Mouse (Mus musculus): Measurements from ENCODE around the gene Crx.

Crx gene

DNA sequence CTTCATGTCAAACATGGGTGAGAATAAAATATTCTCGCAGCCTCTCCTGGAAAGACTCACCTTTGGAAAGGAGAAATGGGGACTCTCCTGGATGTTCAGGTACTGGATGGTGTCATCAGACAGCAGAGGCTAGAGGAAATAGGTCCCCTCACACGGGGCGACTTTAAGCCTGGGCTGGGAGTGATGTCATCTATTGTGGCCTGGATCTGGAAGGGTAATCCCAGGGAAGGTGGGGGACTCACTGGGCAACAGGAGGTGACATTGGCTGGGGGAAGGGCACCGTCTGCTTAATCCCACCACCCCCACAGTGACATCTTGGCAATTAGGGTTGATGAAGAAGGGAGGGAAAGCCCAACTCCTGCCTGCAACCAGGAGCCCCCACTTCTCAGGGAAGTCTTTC lies at the start of gene Crx:
TSS of gene Crx (minus strand) at position 213 of the 400 bp plus-strand sequence.
- 34% methylated on average over 4 of the region's 4 CpGs for WGBS

DNA sequence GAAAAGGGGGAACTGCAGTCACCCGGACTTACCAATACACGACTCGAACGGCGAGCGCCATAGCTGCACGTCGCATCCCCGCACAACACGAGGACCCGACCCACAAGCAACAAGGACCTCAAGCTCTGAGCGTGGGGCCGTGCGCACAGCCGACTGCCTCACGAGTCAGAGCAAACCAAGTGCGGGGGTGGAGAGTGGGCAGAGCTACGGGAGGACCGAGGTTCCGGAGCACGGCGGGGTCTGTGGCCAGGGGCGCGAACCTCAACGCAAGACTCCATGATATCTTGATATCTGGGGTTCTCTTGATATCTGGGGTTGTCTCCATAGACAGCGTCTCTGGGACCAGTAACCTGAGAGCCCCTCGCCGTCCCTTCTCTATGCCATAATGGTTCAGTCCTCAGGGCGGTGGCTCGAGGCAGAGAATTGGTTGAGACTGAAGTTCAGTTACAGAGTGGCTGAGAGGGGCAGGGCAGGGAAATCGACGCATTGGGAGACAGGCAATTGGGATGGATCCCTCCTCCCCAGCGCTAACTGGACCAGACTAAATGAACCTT lies 42.5 kb upstream of the Crx start, which contains the start of gene Selenow:
TSS of gene Selenow (minus strand) at position 183 of the 554 bp plus-strand sequence.
- WGBS = under 1% methylated on average over 33 of the region's 33 CpGs

DNA sequence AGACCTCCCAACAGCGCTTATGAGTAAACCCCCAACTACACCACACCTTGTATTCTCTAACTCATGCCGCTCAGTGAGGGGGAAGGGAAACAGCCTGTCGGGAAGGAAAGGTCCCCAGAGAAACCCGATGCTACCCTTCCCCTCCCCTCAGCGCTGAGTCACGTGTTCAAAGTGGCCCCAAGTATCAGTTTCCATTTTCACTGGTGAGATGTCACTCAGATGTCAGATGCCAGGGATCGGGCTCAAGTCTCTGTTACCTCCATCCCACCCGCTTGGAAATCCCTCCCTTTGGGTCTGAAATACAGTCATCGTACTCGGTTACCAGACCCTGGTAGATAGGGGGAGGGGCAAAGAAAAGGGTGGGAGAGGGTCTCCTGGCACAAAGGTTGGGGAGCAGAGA lies 42.0 kb upstream of the Crx start:
- 1% methylated on average over 10 of the region's 10 CpGs for WGBS

DNA sequence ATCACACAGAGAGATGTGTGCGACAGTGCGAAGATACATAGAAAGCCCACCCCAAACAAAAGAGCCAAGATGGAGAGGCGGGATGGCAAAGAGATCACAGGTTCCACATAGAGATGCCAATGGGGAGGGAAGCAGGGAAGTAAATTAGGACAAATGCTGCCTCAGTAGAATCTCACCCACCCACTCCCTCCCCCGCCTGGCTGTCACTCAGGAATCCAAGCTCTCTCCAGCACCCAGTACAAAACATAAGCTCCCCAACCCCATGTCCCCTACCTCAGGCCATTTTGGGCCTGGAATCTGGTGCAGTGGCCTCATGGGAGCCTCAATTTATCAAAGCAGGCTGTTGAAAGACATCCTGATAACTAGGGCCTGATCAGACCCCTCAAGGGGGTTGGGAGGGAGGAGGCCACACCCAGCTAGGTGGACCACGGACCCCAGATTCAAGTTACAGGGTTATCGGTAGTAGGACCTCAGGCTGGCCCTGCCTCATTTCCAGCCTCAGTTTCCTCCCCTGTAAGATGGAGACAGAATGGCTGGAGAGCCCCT lies 41.0 kb upstream of the Crx start:
- WGBS = 56% methylated on average over 6 of the region's 6 CpGs

DNA sequence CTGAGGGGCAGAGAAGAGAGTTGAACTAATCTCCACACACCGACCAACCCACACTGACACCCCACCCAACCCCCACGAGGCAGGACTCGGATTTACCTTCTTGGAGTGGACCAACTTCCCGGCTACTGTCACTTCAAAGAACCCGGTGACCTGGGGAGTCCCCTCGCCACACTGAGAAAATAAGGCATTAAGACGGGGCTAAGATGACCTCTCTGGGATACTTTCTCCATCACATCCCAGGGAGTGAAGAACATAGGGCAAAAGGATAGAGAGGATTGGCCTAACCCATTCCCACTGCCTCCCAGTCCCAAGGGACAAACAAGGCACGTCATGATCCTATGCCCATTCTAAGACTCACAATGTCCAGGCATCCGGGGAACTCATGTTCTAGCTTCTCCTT lies 40.2 kb upstream of the Crx start:
- 76% methylated on average over 9 of the region's 9 CpGs for WGBS

DNA sequence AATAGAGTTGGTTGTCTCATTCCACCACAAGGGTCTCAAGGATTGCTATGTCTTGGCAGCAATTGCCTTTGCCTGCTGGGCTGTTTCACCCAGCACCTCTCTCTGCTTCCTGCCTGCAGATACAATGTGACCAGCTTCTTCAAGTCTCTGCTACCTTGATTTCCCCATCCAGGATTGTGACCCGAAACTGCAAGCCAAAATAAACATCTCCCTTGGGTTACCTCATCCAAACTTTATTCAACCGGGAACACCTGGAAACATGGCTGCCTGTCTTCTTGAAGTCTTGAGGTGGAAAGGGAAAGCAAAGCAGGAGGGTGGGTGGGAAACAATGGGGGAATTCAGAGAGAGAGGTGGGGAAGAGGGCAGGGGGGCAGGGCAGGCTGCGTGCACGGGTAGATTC lies 37.2 kb upstream of the Crx start:
- WGBS = 75% methylated on average over 4 of the region's 4 CpGs

- WGBS = 74% methylated on average over 3 of the region's 3 CpGs
Measured at GRCm38 (mm10) chr7:15916134-15916723, 36.5 kb upstream of the Crx start.

GRCm38 (mm10) chr7:15915695-15916094 lies 35.9 kb upstream of the Crx start:
- 69% methylated on average over 4 of the region's 4 CpGs for WGBS

DNA sequence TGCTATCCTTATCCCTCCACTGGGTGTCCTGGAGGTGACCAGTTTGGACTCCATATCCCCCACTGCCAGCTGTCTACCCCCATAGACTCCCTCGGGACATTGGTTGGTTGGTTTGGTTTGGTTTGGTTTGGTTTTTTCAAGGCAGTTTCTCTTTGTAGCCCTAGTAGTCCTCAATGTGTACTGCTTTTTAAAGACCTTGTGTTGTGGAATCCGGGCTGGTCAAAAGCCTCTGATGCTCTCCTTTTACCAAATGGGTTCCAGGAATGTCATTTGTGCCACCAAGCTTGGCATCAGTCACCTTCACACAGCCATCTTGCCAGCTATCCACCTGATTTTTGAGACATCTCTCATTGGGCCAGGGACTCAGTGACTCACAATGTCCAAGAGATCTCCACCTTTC lies 35.0 kb upstream of the Crx start:
- WGBS = 81% methylated on average over 2 of the region's 2 CpGs

- WGBS = 27% methylated on average over 2 of the region's 2 CpGs
Measured at GRCm38 (mm10) chr7:15914252-15914651, 34.5 kb upstream of the Crx start.

GRCm38 (mm10) chr7:15912183-15912582 lies 32.4 kb upstream of the Crx start:
- WGBS = 0% methylated on average over 4 of the region's 4 CpGs

DNA sequence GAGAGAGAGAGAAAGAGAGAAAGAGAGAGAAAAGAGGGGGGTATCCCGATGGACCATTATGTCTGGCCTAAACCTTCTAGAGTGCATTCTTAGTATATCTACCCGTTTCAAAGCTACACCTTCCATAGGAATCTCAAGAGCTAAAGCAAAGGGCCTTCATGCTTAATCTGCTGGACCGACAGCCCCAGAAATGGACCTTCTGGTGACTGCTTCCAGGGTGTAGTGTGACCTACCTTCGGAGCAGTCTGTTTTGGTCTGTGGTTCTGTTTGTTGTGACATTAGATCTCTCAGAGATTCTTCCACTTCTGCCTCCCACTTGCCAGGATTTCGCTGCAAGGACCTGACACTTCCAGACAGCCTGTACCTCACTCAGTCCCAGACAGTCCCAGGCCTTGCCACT lies 30.8 kb upstream of the Crx start:
- 89% methylated on average over 5 of the region's 5 CpGs for WGBS

- 85% methylated on average over 8 of the region's 8 CpGs for WGBS
Measured at GRCm38 (mm10) chr7:15907971-15908590, 28.3 kb upstream of the Crx start.

DNA sequence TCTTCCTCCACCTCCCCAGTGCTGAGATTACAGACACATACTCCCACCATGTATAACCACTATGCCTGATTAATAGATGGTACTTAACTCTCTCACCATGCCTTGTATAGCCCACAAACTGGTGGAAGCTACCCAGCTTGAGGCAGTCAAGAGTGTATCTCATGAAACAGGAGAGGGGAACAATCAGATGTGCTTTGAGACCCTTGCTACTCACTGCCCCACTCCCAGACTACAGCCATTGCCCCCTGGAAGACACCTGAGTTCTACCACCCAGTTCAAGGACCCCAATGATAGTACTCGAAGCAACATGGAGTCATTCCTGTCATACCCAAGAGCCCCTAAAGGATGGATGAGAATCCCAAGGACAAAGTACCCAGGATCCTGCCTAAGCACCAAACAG lies 26.8 kb upstream of the Crx start:
- WGBS = 72% methylated on average over 1 of the region's 1 CpGs

DNA sequence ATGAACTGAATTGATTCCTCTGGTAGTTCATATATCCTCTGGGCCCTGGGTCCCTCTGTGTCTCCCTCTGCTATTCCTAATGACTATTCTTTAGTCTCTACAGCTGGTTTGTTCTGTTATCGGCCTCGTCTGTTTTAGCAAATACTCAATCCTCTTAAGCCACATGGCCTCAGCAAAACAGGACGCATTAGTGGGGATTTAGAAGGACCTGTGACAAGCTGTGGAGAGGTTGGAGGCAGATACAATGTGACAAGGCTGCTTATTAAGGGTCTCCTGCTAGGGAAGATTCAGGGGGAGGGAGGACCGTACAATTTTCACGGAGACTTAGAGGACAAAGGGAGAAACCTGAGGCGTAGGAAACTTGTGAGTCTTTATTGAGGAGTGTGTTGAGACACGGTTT lies 26.1 kb upstream of the Crx start:
- 72% methylated on average over 7 of the region's 7 CpGs for WGBS

- WGBS = 82% methylated on average over 9 of the region's 9 CpGs
Measured at GRCm38 (mm10) chr7:15901366-15902048, 21.7 kb upstream of the Crx start.

DNA sequence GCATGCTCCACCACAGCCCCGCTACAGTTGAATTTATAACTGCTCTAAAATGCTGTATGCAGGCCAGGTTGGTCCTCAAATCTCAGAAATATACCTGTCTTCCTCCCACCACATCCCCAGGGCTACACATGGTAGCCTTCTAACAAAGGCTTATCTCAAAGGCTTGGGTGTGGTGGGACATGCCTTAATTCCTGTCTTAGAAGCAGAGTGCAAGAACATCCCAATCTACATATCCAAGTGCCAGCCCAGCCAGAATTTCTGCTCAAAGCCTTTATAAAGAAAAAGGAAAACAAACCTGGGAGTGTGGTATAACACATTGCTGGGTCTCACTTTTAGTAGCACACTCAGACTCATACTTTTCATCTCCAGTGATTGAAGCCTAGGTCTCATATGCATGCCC lies 14.5 kb upstream of the Crx start:
- WGBS = 73% methylated on average over 1 of the region's 1 CpGs

DNA sequence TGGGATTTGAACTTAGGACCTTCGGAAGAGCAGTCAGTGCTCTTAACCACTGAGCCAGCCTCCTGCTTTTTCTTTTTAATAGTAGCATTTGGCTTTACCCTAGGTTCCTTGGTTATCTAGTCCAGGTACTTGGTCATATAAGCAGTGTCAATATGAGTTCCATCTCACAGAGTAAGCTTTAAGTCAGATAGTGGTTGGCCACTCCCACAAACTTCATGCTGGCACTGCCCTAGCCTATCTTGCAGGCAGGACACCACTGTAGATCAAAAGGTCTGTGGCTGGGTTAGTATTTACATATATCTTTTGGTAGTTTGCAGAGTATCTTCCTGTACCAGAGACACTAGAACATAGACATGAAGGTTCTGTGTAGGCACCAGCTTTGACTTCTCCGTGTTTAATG lies 4.4 kb upstream of the Crx start:
- 87% methylated on average over 2 of the region's 2 CpGs for whole genome bisulfite sequencing

DNA sequence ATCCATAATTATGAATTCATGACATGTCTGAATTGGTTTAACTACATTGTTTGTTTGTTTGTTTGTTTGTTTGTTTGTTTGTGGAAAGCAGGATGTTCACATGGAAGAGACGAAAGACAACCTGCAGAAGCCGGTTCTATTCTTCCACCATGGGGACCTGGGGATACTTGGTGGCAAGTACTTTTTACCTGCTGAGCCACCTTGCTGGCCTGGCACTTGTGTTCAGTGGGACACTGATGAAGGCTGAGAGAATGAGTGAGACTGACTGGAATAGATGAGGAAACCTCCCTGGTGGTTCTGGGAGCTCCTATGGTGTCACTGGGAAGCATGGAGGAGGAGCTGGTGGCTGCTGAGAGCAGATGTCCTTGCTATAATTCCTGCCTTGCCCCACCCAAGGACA lies 2.5 kb upstream of the Crx start, which contains the start of gene Crxos:
TSS of gene Crxos (plus strand) at position 301 of the 400 bp plus-strand sequence.
- 82% methylated on average over 2 of the region's 2 CpGs for WGBS

- WGBS = 49% methylated on average over 3 of the region's 3 CpGs
Measured at GRCm38 (mm10) chr7:15881831-15882230, 2.1 kb upstream of the Crx start.

DNA sequence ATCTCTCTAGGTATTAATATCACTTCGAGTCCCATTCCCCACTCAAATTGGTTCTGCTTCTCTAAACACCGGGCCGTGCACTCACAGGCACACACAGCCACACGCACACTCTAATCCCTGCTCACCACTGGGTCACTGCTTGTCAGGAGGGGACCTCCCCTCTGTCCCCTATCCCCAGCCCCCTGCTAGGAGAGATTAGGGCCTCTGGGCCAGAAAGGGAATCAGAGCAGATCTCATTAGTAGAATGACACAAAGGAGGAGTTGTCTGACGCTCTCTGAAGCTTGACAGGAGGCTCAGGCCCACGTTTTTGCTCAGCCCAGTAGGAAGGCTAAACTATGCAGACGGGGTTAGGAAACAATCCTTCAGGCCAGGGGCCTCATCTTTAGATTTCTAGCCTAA lies 1.6 kb upstream of the Crx start:
- WGBS = 24% methylated on average over 7 of the region's 7 CpGs

DNA sequence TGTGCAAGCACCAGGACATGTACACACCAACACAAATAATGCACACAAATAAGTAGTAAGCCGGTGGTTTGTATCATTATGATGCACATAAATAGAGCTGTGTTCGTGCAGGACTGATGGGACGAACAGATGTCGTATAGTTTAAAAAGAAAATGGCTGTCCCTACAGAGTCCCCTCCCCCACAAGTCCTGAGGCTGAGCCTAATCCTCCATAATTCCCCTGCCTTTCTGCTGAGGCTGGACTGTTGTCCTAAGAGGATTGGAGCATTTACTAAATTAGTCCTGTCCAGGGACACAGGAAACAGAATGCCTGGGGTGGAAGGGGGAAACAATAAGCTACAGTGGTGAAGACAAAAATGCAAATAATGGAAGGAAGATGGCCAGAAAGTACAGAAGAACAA lies 15.7 kb downstream of the Crx start:
- 51% methylated on average over 4 of the region's 4 CpGs for WGBS

- WGBS = 43% methylated on average over 2 of the region's 2 CpGs
Measured at GRCm38 (mm10) chr7:15859657-15860056, 20.1 kb downstream of the Crx start.

Measured in cerebral cortex, adult 2 months (tissue).